Mouse (Mus musculus) heart, embryonic 14.5 days (tissue): ENCODE data around the gene Cmss1. TPM values are rescaled to one million over a fixed set of nuclear protein-coding genes. Genes with fewer than 3 reads are reported as not detected.

Experiments
- ATAC-seq: fragments of 200-750 bp; cut with Nextera tagmentation; 2 replicates; pipeline ENCODE4 v1.8.0; 2017; ENCODE audit warnings: low read depth, moderate TSS enrichment; ENCODE audit not compliant: insufficient number of reproducible peaks, insufficient read depth, low FRiP score
- H3K27ac ChIP-seq, 2 experiments: fragments of 200-500 bp in 1 of 2; fragments of 300-500 bp in 1 of 2; sonication (generic) in 1 of 2; replicated peaks in 1 of 2; 2 replicates each; pipeline ENCODE4 v1.5.1; 2012 to 2014; ENCODE audit warnings: low read depth in 2 of 2, low read length in 2 of 2, control low read depth in 1 of 2, mild to moderate bottlenecking in 1 of 2, mixed read lengths in 1 of 2; ENCODE audit not compliant: control insufficient read depth in 1 of 2, insufficient read depth in 1 of 2
- H3K27me3 ChIP-seq: fragments of 300-500 bp; sonication (generic); 2 replicates; pipeline ENCODE4 v1.6.1; 2014; ENCODE audit warnings: mild to moderate bottlenecking, low read length, control low read depth; ENCODE audit not compliant: control insufficient read depth, insufficient read depth
- H3K36me3 ChIP-seq: fragments of 300-500 bp; sonication (generic); 2 replicates; pipeline ENCODE4 v1.6.1; 2014; ENCODE audit warnings: mild to moderate bottlenecking, control low read depth, low read length, mixed read lengths; ENCODE audit not compliant: control insufficient read depth, insufficient read depth
- H3K4me1 ChIP-seq, 2 experiments: fragments of 200-500 bp in 1 of 2; fragments of 300-500 bp in 1 of 2; sonication (generic) in 1 of 2; 2 replicates each; pipeline ENCODE4 v1.6.1; 2012 to 2014; ENCODE audit warnings: low read length in 2 of 2, control low read depth in 1 of 2, mixed read lengths in 1 of 2; ENCODE audit not compliant: control insufficient read depth in 2 of 2, insufficient read depth in 2 of 2
- H3K4me2 ChIP-seq: fragments of 300-500 bp; sonication (generic); 2 replicates; pipeline ENCODE4 v1.6.1; 2014; ENCODE audit warnings: mild to moderate bottlenecking, low read length
- H3K4me3 ChIP-seq, 2 experiments: fragments of 200-500 bp in 1 of 2; fragments of 300-500 bp in 1 of 2; sonication (generic) in 1 of 2; 2 replicates each; pipeline ENCODE4 v1.5.1; 2012 to 2014; ENCODE audit warnings: low read length in 2 of 2, mild to moderate bottlenecking in 2 of 2, control low read depth in 1 of 2, low read depth in 1 of 2, moderate library complexity in 1 of 2; ENCODE audit not compliant: control insufficient read depth in 1 of 2, insufficient read depth in 1 of 2
- H3K9ac ChIP-seq: fragments of 300-500 bp; sonication (generic); 2 replicates; pipeline ENCODE4 v1.6.1; 2014; ENCODE audit warnings: mild to moderate bottlenecking, low read length
- H3K9me3 ChIP-seq: fragments of 300-500 bp; sonication (generic); 2 replicates; pipeline ENCODE4 v1.6.1; 2016; ENCODE audit warnings: low read length, control low read depth; ENCODE audit not compliant: control insufficient read depth
- WGBS: fragments of 180-500 bp; shearing (Covaris S2); extraction: QIAGEN DNeasy Blood & Tissue Kit; methylation state at CpG from one replicate; pipeline ENCODE4 v1.1.7; 2014; 5-methylcytosine and 5-hydroxymethylcytosine counted together
- polyA plus RNA-seq: library from polyadenylated mRNA; unstranded; fragments of >200 nt; fragmentation: Nextera tagmentation; extraction: Ambion mirVana; gene quantifications from 2 replicates; pipeline ENCODE4 v1.2.1, GENCODE M21; 2014

Gene Cmss1
- polyA plus RNA-seq, 1 experiment from 2014 or later, result 35.1 TPM

- peaks cover 17 to 18% of the 10 kb centered on the region in 2 experiments for H3K4me1 ChIP-seq
Measured at GRCm38 (mm10) chr16:57427516-57428285, 179.0 kb downstream of the Cmss1 start.

GRCm38 (mm10) chr16:57426680-57427079, 180.0 kb downstream of the Cmss1 start:
- H3K36me3 ChIP-seq, result no peaks in the 10 kb centered on the region

More at GRCm38 (mm10) chr16:57427516-57428285, 179.0 kb downstream of the Cmss1 start:
- peak; percentile 31; the same call in 1 of the 2 replicates for ATAC-seq
- H3K9ac ChIP-seq, result no peak overlapping the region
- H3K4me2 ChIP-seq, result no peak overlapping the region
- H3K9me3 ChIP-seq, result no peaks in the 10 kb centered on the region
- H3K27ac ChIP-seq, result peak overlapping the region; percentile 61 to 83
- no peak overlapping the region for H3K4me3 ChIP-seq
- H3K36me3 ChIP-seq, result no peaks in the 10 kb centered on the region
- H3K27me3 ChIP-seq, result no peaks in the 10 kb centered on the region
- WGBS, result 46% methylated on average over 7 of the region's 7 CpGs

GRCm38 (mm10) chr16:57423001-57423800, 183.5 kb downstream of the Cmss1 start:
- H3K9ac ChIP-seq, result no peak overlapping the region
- no peak for ATAC-seq
- H3K4me2 ChIP-seq, result no peak overlapping the region
- H3K27ac ChIP-seq, result no peak overlapping the region
- 70% methylated on average over 6 of the region's 6 CpGs for WGBS
- H3K4me3 ChIP-seq, result no peak overlapping the region
- H3K4me1 ChIP-seq, result peaks cover 18 to 36% of the 10 kb centered on the region in 2 experiments
- no peaks in the 10 kb centered on the region for H3K36me3 ChIP-seq
- H3K9me3 ChIP-seq, result no peaks in the 10 kb centered on the region
- no peaks in the 10 kb centered on the region for H3K27me3 ChIP-seq

More at GRCm38 (mm10) chr16:57426680-57427079, 180.0 kb downstream of the Cmss1 start:
- peaks cover 18 to 20% of the 10 kb centered on the region in 2 experiments for H3K4me1 ChIP-seq
- H3K9ac ChIP-seq, result no peak overlapping the region
- no peaks in the 10 kb centered on the region for H3K27me3 ChIP-seq
- H3K27ac ChIP-seq, result peak overlapping the region; percentile 8 to 61; a peak in 2 of 4 replicates
- WGBS, result 69% methylated on average over 10 of the region's 10 CpGs
- H3K9me3 ChIP-seq, result no peaks in the 10 kb centered on the region
- ATAC-seq, result no peak
- no peak overlapping the region for H3K4me2 ChIP-seq
- no peak overlapping the region for H3K4me3 ChIP-seq

- H3K4me2 ChIP-seq, result no peak overlapping the region
- no peaks in the 10 kb centered on the region for H3K9me3 ChIP-seq
- no peak overlapping the region for H3K4me3 ChIP-seq
- peaks cover 15 to 33% of the 10 kb centered on the region in 2 experiments for H3K4me1 ChIP-seq
- no peaks in the 10 kb centered on the region for H3K36me3 ChIP-seq
- WGBS, result 86% methylated on average over 7 of the region's 7 CpGs
- ATAC-seq, result no peak
- H3K27ac ChIP-seq, result peak overlapping the region; percentile 50 to 68; a peak in 3 of 4 replicates
- no peak overlapping the region for H3K9ac ChIP-seq
- no peaks in the 10 kb centered on the region for H3K27me3 ChIP-seq
Measured at GRCm38 (mm10) chr16:57421680-57422417, 184.8 kb downstream of the Cmss1 start.

- whole genome bisulfite sequencing, result 41% methylated on average over 8 of the region's 8 CpGs
- peaks cover 15 to 37% of the 10 kb centered on the region in 2 experiments for H3K4me1 ChIP-seq
- ATAC-seq, result no peak
Measured at GRCm38 (mm10) chr16:57420773-57421556, 185.7 kb downstream of the Cmss1 start.

GRCm38 (mm10) chr16:57419881-57420280, 186.8 kb downstream of the Cmss1 start:
- Histone ChIP-seq H3K27me3 (no peaks in the 10 kb centered on the region), H3K9me3 (peaks cover under 1% of the 10 kb centered on the region; the same call in 1 of the 2 replicates), H3K36me3 (no peaks in the 10 kb centered on the region), H3K4me3 (no peak overlapping the region), H3K27ac (peak overlapping the region; percentile 42 to 62; a peak in 2 of 4 replicates), H3K9ac (no peak overlapping the region), H3K4me2 (no peak overlapping the region), H3K4me1 (peaks cover 13 to 40% of the 10 kb centered on the region in 2 experiments)
- WGBS, result 76% methylated on average over 5 of the region's 5 CpGs
- no peak for ATAC-seq

More at GRCm38 (mm10) chr16:57420773-57421556, 185.7 kb downstream of the Cmss1 start:
- Histone ChIP-seq H3K9ac (no peak overlapping the region), H3K9me3 (no peaks in the 10 kb centered on the region), H3K27ac (peak overlapping the region; percentile 68 to 76), H3K4me2 (no peak overlapping the region), H3K36me3 (no peaks in the 10 kb centered on the region), H3K4me3 (no peak overlapping the region), H3K27me3 (no peaks in the 10 kb centered on the region)
